Mouse (Mus musculus): Measurements from ENCODE around the gene Vnn3. TPM values are rescaled to one million over a fixed set of nuclear protein-coding genes. Genes with fewer than 3 reads are reported as not detected.

Gene Vnn3
- total RNA-seq, 2 experiments from 2014 or later: 0.56 TPM; not detected in 1

- DNase-seq: no peak
Observed at GRCm38 (mm10) chr10:23892987-23893386, 41.7 kb downstream of the Vnn3 start.

DNA sequence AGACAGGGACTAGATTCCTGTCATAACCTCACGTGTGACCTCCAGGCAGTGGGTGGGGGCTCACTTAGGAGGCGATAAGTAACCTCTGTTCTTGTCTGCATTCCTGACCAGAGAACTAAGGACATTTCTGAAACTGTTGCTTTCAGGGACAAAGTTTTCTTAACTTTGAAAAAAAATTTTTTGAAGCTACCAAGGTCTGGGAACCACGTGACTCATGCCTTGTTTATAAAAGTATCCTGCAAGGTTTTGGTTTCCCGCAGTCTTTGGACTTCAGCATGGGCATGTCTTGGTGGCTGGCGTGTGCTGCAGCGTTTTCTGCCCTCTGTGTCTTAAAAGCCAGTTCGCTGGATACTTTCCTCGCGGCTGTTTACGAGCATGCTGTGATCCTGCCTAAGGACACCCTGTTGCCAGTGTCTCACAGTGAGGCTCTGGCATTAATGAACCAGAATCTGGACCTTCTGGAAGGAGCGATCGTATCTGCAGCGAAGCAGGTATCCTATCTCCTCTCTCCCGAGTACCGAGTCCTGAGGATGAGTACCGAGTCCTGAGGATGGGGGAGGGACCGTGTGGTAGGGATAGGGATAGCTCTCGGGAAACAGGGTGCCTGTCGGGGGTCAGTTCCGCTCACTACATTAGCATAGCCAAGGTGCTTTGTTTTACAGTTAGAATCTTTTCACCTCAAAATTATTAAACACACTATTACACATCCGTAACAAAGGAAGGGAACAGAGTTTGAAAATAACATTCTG, 43.5 kb downstream of the Vnn3 start, which contains the start of gene Vnn1:
Gene Vnn1, plus strand, starts transcription at position 88 of the 749 bp plus-strand sequence.
- no peak for DNase-seq

- DNase-seq: no peak
Observed at GRCm38 (mm10) chr10:23895376-23895775, 44.1 kb downstream of the Vnn3 start.

- DNase-seq: no peak
Observed at GRCm38 (mm10) chr10:23901119-23901518, 49.9 kb downstream of the Vnn3 start.

GRCm38 (mm10) chr10:23905661-23906060, 54.4 kb downstream of the Vnn3 start:
- no peak for DNase-seq

Other genes with a start within 250 kb of the Vnn3 start
- 100 to 1,000 TPM; 184 to 187 TPM for gene Rps12, start 64.2 kb upstream of the Vnn3 start, total RNA-seq (2021)
- gene Slc18b1, start 54.5 kb upstream of the Vnn3 start, total RNA-seq (2021): 1 to 10 TPM; 7.0 to 7.3 TPM
- gene Vnn1, start 43.2 kb downstream of the Vnn3 start, total RNA-seq (2021): under 1 TPM in 1 of 2 experiments, not detected in 1; 0.78 TPM
- not detected for gene Taar1, start 68.9 kb downstream of the Vnn3 start, total RNA-seq (2021)
- gene Taar2, start 87.1 kb downstream of the Vnn3 start, total RNA-seq (2021): not detected
- gene Taar3, start 98.1 kb downstream of the Vnn3 start, total RNA-seq (2021): not detected
- not detected for gene Taar4, start 109.0 kb downstream of the Vnn3 start, total RNA-seq (2021)
- gene Taar5, start 119.2 kb downstream of the Vnn3 start, total RNA-seq (2021): not detected
- gene Taar6, start 134.2 kb downstream of the Vnn3 start, total RNA-seq (2021): not detected
- gene Taar7a, start 142.0 kb downstream of the Vnn3 start, total RNA-seq (2021): not detected
- not detected for gene Taar7b, start 148.5 kb downstream of the Vnn3 start, total RNA-seq (2021)
- gene Taar7d, start 175.8 kb downstream of the Vnn3 start, total RNA-seq (2021): not detected
- not detected for gene Taar7e, start 186.2 kb downstream of the Vnn3 start, total RNA-seq (2021)
- not detected for gene Taar7f, start 198.0 kb downstream of the Vnn3 start, total RNA-seq (2021)
- not detected for gene Taar8a, start 225.0 kb downstream of the Vnn3 start, total RNA-seq (2021)
- gene Taar8b, start 240.8 kb downstream of the Vnn3 start, total RNA-seq (2021): not detected

All from gastrocnemius, postnatal 25 days (tissue).